Mouse (Mus musculus) 416B (cell line): ENCODE measurements around the gene Csnk1g1.

Experiments
- DNase-seq: peaks from one replicate; pipeline ENCODE4 v3.0.0; 2011; ENCODE audit warnings: low read depth

Csnk1g1 gene

DNA sequence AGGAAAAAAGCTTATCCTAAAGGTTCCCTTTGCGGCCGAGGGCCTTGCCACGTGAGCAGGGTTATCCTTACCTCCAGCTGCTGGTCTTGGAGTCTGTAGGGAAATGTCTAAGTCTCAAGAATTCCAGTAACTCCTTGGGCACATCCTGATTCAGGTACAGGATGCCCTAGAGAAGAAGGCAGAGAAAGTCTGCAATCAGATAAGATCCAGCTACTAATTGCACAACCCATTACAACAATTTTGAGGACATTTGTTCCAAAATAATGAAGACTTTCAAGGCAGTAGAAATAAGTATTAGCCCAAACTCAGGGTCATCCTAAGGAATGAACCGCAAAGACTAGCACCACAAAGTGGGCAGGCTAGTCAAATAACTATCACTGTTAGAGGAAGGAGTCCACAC, 159.3 kb downstream of the Csnk1g1 start:
- DNase-seq, result no peak

DNA sequence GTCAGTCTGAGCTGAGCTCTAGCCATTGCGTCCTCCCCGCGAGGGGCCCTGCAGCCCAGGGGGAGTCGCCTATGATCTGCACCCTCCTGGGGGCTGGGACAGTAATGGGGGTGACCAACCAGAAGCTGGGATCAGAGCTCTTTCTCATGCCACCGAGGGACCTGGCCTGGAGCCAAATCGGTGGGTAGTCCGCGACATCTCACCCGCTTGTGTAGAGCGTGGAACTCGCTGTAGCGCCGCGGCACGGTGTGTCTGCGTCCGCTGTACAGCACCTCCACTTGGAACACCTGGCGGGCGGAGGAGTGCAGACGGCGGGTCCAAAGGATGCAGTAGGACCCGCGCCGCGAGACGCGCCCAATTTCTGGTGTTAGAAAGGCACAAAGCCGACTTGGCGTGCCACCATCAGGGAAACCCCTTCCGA, 160.3 kb downstream of the Csnk1g1 start:
- DNase-seq, result no peak

DNA sequence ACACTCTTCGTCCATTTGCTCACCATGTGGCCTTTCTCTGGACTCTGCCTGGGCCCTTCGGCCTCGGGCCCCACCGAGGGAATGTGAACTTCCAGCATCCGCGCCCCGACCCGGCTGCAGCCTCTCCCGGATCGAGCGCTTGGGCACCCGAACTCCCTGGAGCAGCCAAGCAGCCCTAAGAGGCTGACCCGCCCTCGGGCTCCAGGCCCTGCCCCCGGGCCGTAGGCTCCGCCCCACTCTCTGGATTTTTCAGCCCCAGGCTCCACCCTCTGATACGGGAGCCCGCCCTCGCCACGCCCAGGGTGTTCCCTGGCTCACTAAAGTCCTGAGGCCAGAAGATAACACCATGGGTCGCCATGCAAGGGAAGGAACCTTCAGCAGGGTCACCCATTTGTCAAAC, 160.9 kb downstream of the Csnk1g1 start, which contains the start of gene Snx22:
Gene Snx22 (minus strand): TSS at position 137 of the 400 bp plus-strand sequence.
- no peak for DNase-seq

DNA sequence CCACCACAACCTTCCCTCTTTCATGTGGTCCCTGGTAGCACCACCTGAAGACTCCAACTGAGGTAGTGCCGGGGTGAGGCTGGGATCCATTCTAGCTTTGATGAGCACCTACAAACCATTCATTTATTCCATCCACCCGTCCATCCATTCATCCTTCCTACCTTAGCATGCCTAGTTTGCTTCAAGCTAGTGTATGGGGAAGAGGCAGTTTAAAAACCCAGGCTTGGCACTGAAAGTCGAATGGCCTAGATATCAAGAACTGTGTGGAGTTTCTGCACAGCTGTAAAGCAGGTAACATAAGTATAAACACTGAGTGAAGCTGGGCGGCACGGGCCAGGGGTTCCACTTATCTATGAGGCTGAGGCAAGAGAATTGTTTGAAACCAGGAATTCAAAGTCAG, 161.4 kb downstream of the Csnk1g1 start:
- no peak for DNase-seq

DNA sequence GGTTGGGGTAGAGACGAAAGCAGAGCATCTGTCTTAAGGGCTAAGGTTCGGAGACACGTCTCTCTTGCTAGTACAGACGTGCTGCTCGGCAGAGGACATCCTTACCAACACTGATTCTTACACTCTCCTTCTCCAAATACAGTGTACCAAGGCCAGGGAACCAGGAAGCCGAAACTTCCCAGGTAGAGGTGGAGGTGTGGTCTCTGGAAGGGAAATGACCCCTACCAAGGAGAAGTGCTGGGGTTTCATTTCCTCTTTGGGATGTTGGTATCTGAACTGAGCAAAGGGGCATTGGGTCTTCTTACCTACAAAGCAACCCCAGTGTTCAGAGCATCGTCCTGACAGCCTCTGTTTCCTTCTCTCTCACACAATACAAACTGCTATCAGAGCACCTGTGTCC, 164.0 kb downstream of the Csnk1g1 start:
- no peak for DNase-seq

DNA sequence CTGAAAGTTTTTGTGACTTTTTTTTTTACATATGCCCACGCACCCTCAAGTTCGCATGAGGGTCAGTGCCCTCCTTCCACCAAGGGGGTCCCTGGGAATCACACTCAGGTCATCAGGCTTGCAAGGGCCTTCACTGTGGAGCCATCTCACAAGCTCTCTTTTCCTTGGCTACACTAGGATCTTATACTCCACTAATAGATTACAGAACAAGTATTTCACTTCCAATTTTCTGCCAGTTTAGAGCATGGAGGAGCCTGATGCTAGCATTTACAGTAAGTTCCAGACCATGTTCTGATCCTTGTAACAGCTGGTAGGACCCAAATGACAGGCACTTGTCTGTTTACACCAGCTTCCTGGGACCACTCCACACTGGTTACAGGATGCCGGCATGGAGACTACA, 169.3 kb downstream of the Csnk1g1 start:
- DNase-seq, result no peak

DNA sequence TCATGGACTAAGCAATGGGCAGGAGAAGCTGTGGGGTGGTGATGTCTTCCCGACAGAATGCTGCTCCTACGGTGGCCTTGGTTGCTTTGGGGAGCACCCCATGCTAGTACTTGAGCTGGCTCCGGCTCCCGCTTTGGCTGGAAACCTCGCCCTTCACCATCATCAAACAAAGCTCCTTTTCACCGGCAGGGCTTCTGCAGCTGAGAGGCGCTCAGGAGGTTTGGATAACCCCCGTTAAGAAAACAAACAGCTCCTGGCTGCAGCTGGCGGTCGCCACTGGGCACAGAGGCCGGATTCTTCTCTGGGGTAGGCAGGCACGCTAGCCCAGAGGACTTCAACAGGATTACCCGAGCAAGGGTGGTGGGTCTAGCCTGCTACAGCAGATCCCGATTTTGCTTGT, 169.8 kb downstream of the Csnk1g1 start:
- no peak for DNase-seq

DNA sequence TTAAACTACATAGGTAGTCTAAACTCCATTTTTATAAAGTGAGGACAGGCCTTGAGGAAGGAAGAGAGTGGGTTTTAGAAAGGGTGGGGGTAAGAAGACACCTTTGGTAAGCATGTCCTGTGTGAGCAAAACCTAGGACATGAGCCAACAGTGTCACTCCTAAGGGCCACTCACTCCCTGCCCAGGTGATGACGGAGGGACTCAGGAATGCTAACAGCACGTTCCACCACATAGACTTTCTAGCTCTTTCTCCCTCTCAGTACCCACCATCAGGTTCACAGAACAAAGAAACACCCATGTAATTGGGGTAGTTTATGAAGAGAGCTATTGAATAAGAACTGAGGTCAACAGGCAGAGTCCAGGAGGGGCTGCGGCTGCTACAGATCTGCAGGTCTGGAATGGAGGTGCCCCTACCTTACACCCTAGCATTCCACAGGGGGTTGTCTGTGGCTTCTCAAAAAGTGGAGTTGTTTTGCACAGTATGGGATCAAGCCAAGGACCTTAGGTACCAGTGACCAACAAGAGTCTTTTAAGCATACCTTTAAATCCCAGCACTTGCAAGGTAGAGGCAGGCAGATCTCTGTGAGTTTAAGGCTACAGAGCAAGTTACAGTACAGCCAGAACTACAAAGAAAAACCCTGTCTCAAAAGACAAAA, 172.2 kb downstream of the Csnk1g1 start:
- DNase-seq, result no peak

DNA sequence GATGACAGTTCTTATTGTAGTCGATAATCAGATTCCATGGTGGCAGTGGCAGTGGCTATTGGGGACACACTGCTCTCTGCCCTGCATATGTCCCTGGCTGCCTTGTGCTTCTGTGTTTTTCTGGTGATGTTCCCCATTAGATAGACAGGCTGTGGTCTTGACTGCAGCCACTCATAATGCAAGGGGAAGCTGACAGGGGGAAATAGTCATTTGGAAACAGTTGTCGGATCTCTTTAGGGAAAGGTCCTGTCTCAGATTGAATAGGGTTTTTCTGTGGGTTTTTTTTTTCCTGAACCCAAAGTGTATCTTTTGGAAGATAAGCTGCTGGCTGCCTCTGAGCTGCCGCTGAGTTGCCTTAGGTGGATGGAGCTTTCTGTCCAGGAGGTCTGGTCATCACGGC, 173.3 kb downstream of the Csnk1g1 start:
- DNase-seq, result no peak

DNA sequence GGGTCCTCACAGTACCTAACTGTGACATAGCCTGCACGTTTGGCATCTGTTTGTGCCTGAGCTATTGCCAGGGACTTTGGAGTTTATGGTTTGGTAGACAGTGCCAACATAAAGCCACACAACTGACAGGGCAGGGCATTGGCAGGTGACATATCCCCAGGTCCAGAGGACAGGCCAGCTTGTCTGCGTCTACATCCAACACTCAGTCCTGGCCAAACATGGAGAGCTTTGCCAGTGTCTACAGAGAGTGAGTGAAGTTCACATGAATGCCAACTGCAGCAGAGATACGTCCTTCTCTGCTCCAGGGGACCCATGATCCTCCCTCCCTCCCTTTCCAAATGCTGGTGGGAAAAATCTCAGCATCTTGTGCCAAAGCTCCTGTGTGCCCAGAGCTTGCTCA, 175.4 kb downstream of the Csnk1g1 start:
- no peak for DNase-seq

DNA sequence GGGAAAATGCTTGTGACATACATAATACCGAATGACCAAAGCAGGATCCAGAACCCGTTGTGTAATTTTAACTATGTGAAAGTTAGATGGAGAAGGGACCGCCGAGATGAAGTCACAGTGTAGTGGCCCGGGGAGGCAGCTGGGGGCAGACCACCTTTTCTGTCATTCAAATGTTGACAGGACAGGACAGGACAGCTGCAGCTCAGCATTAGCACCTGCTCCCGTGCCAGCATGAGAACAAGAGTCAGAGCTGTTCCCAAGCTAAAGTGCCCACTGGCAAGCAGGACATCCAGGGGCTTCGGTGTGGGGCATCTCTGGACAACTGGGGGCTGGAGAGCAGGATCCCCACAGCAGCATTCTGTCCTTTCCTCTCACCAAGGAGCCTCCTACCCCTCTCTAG, 178.3 kb downstream of the Csnk1g1 start:
- no peak for DNase-seq

DNA sequence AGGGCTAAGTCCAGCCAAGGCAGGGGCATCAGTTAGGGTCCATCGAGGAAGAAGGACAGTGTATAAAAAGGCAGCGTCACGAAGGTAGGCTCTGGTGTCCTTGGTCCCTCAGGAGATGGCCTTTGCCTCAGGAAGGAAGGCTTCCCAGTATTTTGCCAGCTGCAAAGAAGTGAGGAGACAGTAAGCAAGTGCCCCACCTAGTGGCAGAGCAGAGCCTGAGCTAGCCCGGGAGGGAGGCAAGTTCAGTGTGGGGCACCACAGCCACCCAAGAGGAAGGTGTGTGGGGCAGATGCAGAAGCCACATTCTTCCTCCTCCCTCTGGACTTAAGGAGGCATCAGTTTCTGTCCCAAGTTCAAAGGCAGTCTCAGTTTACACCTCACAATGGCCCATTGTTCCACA, 179.7 kb downstream of the Csnk1g1 start:
- DNase-seq, result peak; percentile 60

DNA sequence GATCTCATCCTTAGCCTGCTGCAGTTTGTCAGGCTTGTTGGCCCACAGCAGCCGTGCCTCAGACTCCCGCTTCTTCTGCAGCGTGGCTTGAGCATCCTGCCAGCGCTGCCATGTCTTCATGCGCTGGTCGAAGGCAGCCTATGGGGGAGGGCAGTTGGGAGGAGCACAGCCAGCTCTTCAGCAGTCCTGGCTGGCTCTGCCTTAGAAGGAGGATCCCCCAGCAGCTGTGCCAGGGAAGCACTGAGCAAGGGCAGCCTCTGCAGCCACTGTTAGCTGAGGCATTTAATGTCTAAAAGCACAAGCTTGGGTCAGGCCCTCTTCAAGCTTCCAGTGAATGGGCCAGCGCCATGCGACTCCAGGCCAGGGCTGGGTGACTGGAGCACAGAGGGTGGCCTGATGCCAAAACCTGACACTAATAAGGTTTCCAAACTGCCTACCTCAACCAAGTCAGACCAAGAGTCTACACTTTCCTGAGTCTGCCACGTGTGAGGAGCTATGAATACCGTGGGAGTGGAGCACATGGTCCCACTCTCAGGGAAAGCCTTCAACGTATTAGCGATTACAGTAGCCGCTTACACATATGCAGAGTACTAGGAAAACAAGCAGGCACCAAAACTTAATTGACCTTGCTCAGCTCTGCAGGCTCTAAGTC, 182.0 kb downstream of the Csnk1g1 start:
- DNase-seq, result no peak

DNA sequence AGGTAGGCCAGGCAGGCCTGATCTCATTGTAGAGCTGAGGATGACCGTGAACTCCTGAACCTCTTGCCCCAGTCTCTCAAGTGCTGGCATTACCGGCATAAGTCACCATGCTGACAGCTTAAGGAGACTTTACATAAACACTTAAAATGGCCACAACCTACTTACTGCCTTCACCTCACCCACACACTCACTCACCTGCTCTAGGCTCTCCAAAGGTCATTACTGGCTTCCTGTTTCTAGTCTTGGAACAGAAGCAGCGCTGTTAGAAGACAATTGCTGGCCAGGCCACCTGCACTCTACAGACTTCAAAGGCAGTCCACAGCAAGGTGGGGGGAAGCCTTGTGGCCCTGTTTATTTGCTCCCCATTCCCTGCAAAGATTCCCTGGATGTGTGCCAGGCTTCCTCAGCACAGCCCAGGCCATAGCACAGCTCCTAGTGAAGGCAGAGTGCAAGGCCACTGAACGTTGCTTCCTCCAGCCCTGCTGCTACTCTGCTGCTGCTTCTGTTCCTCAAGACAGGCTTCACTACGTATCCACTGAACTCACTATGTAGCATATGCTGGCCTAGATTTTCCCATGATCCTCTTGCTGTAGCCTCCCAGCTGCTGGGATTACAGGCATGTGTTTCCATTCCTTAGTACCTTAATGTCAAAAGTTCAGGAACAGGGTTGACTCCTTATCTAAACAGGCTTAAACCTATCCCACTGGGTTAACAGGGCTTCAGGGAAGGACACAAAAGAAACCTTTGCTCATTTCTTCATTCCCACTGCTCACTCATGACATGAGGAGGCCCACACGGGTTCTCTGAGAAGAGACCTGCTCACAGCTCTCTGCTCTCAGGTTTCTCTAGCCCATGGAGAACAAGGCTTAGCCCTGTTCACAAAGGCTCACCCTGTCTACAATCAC, 182.9 kb downstream of the Csnk1g1 start:
- no peak for DNase-seq

DNA sequence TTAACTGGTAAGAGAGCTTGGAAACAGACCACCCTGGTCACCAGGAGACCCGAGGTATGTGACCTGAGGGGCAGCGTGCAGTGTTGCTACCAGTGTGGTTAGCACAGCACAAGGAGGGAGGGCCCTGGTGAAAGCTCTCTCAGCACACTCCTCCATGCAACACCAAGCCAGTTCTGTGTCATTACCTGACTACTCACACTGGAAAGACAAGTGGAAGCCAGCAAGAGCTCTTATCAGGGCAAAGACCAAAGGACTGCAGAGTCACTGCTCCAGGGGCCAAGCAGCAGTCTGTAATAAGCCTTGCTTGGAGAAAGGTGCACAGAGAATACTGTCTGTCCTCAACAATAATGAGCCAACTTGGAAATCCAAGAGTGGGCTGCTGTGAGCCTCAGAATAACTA, 183.9 kb downstream of the Csnk1g1 start:
- no peak for DNase-seq
